Mouse (Mus musculus) frontal cortex, adult (tissue): ENCODE results near the gene S1pr2.
"Not testable (repeated sequence)": the region's sequence is repeated elsewhere in the genome, so short reads cannot be mapped to it uniquely, and the experiment has no call there.

ENCODE experiments used
- ATAC-seq: cut with Nextera tagmentation; 2 replicates; pipeline ENCODE4 v1.9.2; 2017; ENCODE audit warnings: mild to moderate bottlenecking, moderate library complexity, mixed read lengths; ENCODE audit not compliant: low TSS enrichment

Gene S1pr2

DNA sequence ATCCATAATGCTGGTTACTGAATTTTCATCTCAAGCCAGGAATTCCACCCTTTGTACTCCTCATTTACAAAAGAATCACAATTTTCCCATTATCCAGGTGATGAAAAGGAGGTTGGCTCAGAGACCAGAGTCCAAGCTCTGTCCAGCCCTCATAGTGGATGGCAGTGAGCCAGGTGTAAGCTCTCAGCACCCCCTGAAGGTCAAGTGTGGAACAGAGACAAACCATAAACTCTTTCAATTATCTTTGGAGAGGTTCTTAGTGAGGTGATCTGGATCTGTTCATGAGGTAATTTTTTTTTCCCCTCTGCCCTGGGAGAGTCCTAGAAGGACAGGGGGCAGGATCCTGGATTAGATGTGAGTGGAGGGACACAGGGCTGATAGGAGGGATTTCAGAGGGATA is 24.2 kb upstream of the S1pr2 start:
- no peak for ATAC-seq

DNA sequence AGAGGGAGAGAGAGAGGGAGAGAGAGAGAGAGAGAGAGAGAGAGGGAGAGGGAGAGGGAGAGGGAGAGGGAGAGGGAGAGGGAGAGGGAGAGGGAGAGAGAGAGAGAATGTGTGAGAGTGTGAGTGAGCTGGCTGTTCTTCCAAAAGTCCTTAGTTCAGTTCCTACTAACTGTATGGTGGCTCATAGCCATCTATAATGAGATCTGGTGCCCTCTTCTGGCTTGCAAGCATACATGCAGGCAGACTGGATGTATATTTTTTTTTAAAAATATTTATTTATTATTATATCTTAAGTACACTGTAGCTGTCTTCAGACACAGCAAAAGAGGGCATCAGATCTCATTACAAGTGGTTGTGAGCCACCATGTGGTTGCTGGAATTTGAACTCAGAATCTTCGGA is 21.8 kb upstream of the S1pr2 start:
- not testable (repeated sequence) for ATAC-seq

DNA sequence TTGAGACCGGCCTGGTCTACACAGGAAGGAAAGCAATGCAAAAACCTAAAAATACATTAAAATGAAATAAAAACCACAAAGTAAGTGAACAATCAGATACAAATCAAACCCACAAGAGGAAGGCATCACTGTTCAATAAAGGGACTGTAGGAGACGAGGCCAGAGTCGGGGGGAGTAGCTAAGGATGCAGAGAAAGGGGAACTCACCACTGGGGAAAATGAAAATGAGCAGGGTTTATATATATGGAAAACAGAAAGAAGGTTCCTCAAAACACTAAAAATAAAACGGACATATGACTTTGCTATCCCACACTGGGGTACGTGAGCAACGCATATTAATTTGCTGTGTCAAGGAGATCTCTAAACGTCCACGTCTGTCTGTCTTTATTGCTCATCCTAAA is 20.5 kb upstream of the S1pr2 start:
- no peak for ATAC-seq

DNA sequence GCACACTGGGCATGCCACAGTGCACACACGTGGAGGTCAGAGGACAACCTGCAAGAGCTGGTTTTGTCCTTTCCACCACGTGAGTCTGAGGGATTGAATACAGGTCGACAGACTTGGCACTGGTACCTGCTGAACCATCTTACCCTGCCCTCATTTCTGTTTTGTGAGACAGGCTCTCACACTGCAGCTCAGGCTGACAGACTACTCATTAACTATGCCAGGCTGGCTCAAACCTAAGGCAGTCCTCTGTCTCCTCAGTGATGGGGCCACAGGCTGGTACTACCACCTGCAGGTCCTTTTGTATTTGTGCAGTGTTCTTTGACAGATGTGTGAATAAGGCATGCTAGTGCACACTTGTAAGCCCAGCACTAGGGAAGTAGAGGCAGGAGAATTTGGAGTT is 18.5 kb upstream of the S1pr2 start:
- no peak for ATAC-seq

DNA sequence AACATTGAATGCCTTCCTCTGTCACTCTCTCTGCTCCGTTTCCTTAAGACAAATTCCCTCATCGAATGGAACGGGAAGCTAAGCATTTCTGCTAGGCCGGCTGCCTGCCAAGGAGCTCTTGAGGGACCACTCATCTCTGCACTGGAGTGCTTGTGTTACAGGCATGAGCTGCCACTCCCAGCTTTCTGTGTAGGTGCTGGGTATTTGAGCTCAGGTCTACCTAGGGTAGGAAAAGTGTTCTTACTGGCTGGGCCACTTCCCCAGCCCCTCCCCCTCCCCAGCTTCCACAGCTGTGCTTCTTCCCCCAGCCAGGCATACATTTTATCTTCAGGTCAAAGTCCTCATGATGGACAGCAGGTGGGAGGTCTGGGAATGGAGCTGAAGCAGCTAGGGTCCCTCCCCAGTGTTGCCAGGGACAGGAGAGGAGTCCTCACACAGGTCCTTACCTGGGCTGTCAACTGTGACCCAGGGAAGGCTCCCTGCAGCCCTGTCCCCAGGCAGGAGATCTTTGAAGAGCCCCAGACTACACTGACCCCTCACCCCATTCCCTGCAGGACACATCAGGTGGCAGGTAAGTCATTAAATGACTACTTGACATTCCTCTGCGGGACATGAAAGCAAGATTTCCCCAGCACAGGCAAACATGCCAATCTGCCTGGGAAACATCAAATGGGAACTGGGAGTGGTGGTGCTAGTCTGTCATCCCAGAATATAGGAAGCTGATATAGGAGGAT is 16.8 kb upstream of the S1pr2 start:
- no peak for ATAC-seq

DNA sequence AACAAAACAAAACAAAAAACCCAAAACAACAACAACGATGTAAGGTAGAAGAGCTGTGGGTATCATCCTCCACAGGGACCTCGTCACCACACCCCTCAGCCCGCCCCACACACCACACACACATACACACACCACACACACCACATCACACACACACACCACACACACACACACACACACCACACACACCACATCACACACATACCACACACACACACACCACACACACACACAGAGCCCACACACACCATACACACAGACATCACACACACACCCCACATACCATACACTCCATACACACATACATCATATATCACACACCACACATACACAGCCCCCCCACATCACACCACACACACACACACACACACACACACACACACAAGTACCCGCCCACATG is 15.0 kb upstream of the S1pr2 start:
- ATAC-seq, result no peak

DNA sequence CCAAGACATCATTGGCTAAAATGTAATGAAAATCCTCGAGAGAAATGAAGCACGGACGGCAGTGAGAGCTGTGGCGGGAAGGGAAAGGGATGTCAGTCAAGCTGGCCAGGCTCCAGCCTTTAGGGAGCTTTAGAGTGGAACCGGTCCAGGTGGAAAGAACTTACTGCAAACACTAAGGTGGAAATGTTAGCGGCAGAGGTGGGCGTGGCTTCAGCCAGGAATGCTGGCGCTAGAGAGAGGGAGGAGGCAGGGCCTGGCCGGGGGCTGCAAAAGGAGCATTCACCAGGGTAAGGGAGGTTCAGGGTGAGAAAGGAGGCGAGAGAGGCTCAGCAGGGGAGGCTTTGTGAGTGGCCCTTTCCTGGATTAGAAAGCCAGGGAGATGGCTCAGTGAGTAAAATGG is 14.3 kb upstream of the S1pr2 start:
- ATAC-seq, result no peak

DNA sequence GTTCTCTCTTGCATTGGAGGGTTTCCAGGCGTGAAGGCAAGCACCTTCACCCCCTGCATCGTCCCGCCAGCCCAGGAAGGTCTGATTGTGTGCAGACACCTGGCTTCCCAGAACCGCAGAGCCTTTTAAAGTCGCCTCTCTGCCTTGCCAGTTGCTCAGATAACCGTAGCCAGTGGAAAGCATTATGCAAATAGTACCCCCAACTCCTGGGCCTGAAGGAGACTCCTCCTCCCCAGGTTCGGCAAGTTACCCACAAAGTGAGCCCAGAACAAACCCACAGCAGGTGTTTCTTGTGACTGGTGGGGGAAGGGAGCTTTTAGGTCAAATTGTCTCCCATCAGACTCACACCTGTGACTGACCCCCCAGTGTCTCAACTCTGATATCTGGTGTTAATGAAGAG is 11.4 kb upstream of the S1pr2 start:
- ATAC-seq, result no peak

DNA sequence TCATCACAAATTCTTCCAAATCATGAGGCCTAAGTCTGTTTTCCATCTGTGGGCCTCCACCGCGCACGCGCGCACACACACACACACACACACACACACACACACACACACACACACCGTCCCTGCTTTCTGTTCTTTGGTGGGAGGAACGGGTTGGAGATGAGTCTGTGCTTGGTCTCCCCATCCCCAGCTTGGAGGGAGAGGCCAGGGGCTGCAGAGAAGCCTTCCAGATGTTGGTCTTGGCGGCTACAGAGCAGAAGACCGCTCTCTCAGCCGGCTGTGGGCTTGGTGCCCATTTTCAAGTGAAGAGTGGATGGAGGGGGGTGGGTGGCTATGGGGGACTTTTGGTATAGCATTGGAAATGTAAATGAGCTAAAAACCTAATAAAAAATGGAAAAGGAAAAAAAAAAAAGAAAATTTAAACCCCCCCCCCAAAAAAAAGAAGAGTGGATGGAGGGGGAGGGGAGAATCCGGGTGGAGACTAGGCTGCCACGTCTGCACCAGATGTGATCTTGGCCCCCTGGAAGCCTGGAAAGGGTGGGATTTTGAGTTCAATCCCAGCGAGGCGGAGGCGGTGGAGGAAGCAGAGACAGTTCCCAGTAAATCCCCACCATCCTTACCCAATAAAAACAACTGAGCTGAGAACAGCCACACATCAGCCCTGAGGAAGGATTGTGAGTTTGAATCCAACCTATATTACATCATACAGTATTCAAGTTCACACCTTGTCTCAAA is 10.5 kb upstream of the S1pr2 start:
- no peak for ATAC-seq

DNA sequence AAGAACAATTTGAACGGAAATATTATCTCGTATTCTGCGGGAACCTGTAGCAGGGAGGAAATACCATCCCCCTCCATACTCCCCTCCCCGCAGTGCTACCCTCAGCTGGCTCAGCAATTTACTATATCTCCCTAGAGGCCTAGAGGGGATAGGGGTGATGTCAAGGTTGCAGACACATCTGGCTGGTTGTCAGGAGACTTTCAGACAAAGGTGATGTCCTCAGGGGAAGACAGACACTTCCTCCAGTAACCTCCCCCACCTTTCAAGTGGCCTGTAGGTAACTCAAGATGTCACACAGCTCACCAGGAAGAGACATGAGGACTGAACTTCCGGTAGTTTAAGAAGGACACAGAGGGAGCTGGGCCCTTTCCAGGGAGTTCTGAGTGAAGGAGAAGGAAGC is 6.6 kb upstream of the S1pr2 start:
- no peak for ATAC-seq

DNA sequence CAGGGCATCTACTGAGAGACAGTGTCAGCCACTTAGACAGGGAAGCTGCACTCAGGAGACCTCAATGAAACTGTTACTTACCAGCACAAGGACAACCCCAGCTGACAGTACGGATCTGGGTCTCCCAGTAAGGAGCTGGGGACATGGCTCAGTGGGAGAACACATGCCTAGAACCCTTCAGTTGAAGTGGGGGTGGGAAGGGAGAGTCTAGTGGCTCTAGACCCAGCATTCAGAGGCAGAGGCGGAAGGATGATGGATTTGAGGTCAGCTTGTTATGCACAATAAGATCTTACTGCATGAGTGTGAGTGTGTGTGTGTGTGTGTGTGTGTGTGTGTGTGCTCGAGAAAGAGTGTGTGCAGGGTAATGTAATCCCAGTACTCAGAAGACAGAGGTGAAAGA is 5.6 kb upstream of the S1pr2 start:
- no peak for ATAC-seq

DNA sequence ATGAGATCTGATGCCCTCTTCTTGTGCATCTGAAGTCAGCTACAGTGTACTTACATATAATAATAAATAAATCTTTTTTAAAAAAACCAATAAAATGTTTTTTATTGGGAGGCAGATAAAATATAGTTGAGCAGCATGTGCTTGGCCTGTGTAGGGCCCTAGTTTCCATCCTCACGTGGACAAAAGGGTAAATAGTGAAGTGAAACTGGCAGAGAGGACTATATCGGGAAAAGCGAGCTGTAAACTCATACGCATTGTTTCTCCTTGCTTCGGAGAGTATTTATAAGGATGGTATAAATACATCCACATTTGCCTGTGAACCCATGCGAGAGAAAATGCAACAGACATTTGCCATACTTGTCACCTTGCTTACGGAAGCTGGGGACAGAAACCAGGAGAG is 3.2 kb upstream of the S1pr2 start:
- ATAC-seq, result no peak

DNA sequence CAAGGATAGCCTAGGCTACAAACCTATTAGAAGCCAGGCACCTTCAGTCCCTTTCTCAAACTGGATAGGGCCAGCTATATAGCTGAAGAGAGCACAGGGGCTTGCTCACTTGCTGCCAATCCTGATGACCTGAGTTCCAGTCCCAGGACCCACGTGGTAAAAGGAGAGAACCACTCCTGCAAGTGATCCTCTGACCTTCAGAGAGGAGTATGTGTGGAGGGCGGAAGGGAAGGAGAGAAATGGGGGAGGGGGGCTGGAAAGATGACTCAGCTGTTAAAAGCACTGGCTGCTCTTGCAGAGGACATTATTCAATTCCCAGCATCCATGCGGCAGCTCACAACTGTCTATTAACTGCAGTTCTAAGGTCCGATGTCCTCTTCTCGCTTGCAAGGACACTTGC is 2.6 kb upstream of the S1pr2 start:
- ATAC-seq, result no peak

DNA sequence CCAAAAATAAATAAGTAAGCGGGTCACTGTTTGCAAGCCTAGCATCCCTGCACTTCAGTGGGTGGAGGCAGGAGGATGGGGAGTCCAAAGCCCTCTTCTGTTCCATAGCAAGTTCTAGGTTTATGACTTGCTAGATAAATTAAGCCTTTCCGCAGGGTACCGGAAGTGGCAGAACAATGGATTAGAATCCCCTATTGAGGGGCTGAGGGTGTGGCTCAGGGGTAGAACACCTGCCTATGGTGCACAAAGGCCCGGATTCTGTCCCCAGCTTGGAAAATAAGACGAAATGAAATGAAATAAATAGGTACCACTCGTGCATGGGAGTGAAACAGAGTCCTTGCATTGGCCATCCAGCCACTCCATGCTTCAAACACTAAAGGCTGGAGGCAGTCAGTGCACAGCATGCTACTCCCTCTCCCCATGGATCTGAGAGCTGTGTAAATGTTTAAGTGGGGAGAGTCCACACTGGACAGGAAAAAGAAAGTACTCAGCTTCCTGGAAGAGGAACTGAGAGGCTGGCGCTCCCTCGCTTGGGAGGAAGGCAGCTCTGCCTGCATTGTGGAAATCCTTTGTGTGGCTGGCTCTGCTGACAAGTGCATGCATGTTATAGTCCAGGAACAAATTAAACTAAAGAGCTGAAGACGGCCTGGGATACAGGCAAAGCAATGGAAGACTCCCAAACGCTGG is 2.0 kb upstream of the S1pr2 start:
- no peak for ATAC-seq

DNA sequence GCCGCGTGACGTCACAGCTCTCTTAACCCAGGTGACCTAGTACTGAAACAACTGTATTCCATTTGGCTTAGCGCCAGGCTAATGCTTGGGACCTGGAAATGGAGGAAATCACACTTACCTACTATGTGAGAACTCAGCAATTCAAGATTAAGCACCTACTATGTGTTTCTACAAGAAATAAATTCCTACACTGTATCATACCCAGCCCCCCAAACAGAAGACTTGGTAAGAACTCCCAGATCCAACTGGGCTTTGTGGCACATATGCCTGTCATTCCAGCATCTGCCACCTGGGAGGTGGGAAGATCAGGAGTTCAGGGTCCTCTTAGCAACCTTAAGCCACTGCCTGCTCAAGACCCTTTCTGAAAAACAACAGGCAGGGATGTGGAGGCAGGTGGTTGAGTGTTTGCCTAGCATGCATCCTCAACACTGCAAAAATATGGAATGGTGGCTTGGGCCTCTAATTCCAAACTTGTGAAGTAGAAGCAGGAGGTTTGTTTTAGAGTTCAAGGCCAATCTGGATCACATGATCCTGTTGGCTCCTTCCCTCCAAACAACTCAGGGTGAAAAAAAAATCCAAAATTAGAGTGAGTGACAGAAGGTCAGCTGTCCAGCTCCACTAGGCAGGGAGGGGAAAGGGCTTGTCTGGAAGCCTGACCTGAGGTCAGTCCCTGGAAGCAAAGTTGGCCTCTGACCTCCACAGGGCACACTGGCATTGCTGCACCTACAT is 544 bp upstream of the S1pr2 start:
- no peak for ATAC-seq

DNA sequence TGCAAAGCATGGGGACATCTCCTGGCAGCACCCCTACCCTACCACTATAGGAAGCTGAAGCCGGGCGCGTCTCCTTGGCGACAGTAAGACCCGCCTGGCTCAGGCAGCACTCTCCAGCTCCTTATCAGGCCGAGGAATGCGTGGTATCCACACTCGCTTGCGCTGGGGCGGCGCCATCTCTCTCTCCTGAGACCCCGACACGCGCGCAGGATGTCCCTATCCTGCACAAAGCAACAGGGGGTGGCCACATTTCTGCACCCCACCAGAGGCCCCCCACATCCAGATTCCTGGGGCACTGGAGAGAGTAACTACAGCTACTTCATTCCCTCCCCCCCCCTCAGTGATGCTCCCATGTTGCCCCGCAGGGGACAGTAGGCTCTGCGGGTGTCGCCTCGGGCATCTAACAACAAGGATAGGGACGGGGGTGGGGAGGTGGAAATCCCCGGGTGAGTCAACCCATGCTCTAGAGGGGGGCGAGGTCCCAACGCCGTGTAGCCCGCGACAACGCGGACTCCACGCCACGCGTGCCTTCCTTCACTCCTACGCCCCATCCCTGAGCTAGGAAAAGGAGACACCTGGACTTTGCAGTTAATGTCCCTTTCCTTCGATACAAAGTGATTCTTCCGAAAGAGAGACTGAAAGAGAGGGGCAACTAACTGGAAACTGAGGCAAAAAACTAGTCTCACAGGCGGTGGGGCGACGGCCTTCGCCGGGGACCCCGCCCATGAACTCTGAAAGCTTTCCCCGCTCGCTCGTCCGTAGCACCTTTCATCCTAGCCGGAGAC is 958 bp downstream of the S1pr2 start:
- ATAC-seq, result 0 out of 2 replicates have a peak, but pooled peaks have one; percentile 24

DNA sequence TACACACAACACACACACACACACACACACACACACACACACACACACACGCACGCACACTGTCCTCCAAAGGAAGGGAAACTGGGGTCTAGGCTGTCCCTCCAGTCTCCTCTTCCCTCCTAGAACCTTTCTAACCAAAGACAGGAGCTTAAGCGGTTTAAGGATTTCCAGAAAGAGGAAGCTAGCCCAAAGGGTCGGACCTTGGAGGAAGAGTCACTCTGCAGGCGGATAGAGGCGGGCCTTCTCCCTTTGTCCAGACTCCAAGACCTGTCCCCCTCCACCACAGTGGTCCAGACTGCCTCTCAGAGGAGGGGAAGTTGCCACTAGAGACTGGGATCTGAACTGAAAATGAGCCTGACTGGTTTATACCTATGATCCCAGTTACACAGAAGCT is 2.9 kb downstream of the S1pr2 start:
- no peak for ATAC-seq

DNA sequence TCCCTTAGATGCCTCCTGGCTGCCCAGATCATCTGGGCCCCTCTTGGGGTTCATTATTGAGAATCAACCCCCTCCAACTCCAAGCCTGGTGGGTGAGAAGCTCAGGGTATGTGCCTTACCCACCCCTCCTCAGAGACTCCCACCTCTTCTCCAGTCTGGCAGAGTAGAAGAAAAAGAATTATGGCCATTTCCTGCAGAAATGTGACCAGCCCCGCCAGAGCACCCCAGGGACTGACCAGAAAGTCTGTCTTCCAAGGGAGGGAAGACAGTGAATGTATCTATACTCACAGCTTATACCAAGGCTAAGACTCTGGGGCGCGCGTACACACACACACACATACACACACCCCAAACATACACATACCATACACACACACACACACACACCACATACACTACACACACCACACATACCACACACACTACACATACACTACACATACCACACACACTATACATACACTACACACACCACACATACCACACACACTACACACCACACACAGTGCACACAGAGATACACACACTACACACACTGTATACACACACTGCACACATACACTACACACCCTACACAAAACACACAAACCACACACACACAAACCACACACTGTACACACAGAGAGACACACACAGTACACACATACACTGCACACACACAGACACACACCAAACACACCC is 3.4 kb downstream of the S1pr2 start:
- ATAC-seq, result no peak

DNA sequence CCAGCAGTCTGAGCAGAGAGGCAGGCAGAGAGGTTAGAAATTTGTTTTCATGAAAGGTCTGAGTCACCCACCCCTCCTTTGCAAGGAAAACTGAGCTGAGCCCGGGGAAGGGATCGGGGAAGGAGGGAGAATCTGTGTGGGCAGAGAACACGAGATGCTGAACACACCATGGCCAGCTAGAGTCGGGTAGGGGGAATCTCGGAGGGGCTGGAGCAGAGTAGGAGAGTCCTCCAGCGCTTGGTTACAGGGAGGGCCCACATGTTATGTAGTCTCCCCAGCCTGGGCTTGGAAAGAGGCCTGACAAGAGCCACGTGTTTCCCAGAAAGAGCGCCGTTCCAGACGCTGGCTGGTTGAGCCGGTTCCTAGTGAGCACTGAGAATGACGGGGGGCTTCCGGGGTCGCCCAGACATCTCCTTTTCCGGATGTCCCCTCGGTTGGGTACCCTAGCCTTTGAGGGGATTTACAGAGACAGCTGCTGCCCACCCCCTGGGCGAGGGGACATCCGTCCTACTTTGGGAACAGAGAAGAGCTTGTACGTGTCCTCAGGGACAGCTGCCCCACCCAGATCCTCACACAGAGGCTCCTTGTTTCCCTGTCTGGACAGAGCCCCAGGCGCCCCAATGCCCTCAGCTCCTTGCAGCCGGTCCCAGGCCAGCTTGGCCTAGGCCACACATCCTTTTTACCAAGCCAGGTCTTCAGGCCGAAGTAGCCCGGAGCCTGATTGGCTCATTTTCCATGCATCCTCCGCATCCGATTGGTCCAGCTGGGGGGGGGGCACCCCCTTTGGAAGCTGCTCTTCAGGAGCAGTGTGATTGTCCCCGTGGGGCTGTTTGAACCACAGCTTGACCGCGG is 4.2 kb downstream of the S1pr2 start:
- peak; percentile 67 for ATAC-seq

DNA sequence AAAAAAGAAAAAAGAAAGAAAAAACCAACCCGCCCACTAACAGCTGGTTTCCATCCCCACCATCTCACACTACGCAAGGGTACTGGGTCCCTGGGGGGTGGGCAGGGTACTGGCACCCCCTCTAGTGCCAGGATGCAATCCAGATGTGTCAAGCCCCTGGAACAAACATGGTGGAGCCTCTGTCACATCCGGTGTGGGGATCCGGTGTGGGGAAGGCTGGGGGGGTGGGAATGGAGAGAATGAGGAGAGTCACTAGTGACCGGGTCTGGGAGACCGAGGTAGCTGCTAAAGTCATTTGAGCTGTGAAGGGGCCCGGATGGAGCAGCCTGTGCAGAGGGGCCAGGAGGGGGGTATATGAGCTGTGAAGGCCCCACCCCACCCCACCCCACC is 4.8 kb downstream of the S1pr2 start:
- ATAC-seq, result no peak
